Mouse (Mus musculus) megakaryocyte-erythroid progenitor cell, adult 5-6 weeks (primary cell): ENCODE measurements around the gene Fyb2. TPM values are rescaled to one million over a fixed set of nuclear protein-coding genes. Genes with fewer than 3 reads are reported as not detected.

Experiments used
- ATAC-seq: replicated peaks from 2 replicates; pipeline ENCODE4 v1.8.0; 2016; ENCODE audit warnings: mild to moderate bottlenecking, inconsistent platforms; ENCODE audit not compliant: severe bottlenecking, poor library complexity, low FRiP score, low TSS enrichment
- total RNA-seq, 2 experiments: library from RNA; stranded (forward) in 1 of 2; stranded (reverse) in 1 of 2; fragments of 200-1000, 215-1000 nt in 1 of 2; fragments of >200 nt in 1 of 2; fragmentation: Nextera tagmentation in 1 of 2; gene quantifications; 2 replicates each; pipeline ENCODE4 v1.2.3; 2014 to 2017

Fyb2 gene
- total RNA-seq (2014; fragmentation: Nextera tagmentation) (not detected in 2 replicates), total RNA-seq (2017) (not detected in 2 replicates)

- ATAC-seq: 0 out of 2 replicates have a peak, but pooled peaks have one; percentile 14
Observed at GRCm38 (mm10) chr4:104913291-104914129, at the start of gene Fyb2. Gene Fyb2 (plus strand): TSS chr4:104913456.

- ATAC-seq: no peak
Observed at GRCm38 (mm10) chr4:104864397-104864796, 48.9 kb upstream of the Fyb2 start.

GRCm38 (mm10) chr4:104869581-104869980 lies 43.7 kb upstream of the Fyb2 start:
- no peak for ATAC-seq

GRCm38 (mm10) chr4:104870196-104870595 lies 43.1 kb upstream of the Fyb2 start:
- no peak for ATAC-seq

GRCm38 (mm10) chr4:104875832-104876231 lies 37.4 kb upstream of the Fyb2 start:
- no peak for ATAC-seq

- no peak for ATAC-seq
Observed at GRCm38 (mm10) chr4:104876323-104876722, 36.9 kb upstream of the Fyb2 start, which contains the start of gene C8a. Gene C8a (minus strand): TSS chr4:104876398.

- no peak for ATAC-seq
Observed at GRCm38 (mm10) chr4:104887486-104887885, 25.8 kb upstream of the Fyb2 start.

- no peak for ATAC-seq
Observed at GRCm38 (mm10) chr4:104888499-104889262, 24.6 kb upstream of the Fyb2 start.

- no peak for ATAC-seq
Observed at GRCm38 (mm10) chr4:104891708-104892107, 21.5 kb upstream of the Fyb2 start.

- ATAC-seq: no peak
Observed at GRCm38 (mm10) chr4:104893588-104893987, 19.7 kb upstream of the Fyb2 start.

GRCm38 (mm10) chr4:104894004-104894734 lies 19.1 kb upstream of the Fyb2 start:
- ATAC-seq: peak; percentile 70; the same call in 1 of the 2 replicates

GRCm38 (mm10) chr4:104902836-104903235 lies 10.4 kb upstream of the Fyb2 start:
- ATAC-seq: no peak

GRCm38 (mm10) chr4:104905049-104905448 lies 8.2 kb upstream of the Fyb2 start:
- no peak for ATAC-seq

GRCm38 (mm10) chr4:104911685-104912084 lies 1.6 kb upstream of the Fyb2 start:
- peak; percentile 94 for ATAC-seq

- no peak for ATAC-seq
Observed at GRCm38 (mm10) chr4:104914711-104915247, 1.5 kb downstream of the Fyb2 start.

- no peak for ATAC-seq
Observed at GRCm38 (mm10) chr4:104918017-104918416, 4.8 kb downstream of the Fyb2 start.

GRCm38 (mm10) chr4:104925383-104925782 lies 12.1 kb downstream of the Fyb2 start:
- no peak for ATAC-seq

- no peak for ATAC-seq
Observed at GRCm38 (mm10) chr4:104929165-104929564, 15.9 kb downstream of the Fyb2 start.

- ATAC-seq: no peak
Observed at GRCm38 (mm10) chr4:104933620-104934019, 20.4 kb downstream of the Fyb2 start.
